Mouse (Mus musculus) G1E (cell line): Measurements from ENCODE around the gene Abca4. TPM values are rescaled to one million over a fixed set of nuclear protein-coding genes. Genes with fewer than 3 reads are reported as not detected.
"Not testable (repeated sequence)": the region's sequence is repeated elsewhere in the genome, so short reads cannot be mapped to it uniquely, and the experiment has no call there.

Source experiments
- ATAC-seq: 2 replicates; pipeline ENCODE4 v1.8.0; 2016; ENCODE audit warnings: mild to moderate bottlenecking; ENCODE audit not compliant: insufficient number of reproducible peaks, poor library complexity, low FRiP score, severe bottlenecking; ENCODE audit errors: extremely low read depth
- DNase-seq: peaks from one replicate; pipeline ENCODE4 v3.0.0; 2012; ENCODE audit warnings: low spot score
- H3K27me3 ChIP-seq: 2 replicates; pipeline ENCODE4 v1.6.1; 2012; ENCODE audit warnings: mild to moderate bottlenecking, low read length, inconsistent platforms; ENCODE audit not compliant: insufficient read depth
- H3K36me3 ChIP-seq: replicated peaks from 2 replicates; pipeline ENCODE3; 2012; ENCODE audit warnings: mild to moderate bottlenecking, inconsistent platforms
- H3K4me1 ChIP-seq: 2 replicates; pipeline ENCODE4 v1.6.1; 2012; ENCODE audit warnings: low read depth, low read length, inconsistent platforms, mixed read lengths; ENCODE audit not compliant: insufficient read depth
- H3K4me3 ChIP-seq: 2 replicates; pipeline ENCODE4 v1.5.1; 2012; ENCODE audit warnings: low read depth, mild to moderate bottlenecking, inconsistent platforms, low read length, moderate library complexity, mixed read lengths
- H3K9me3 ChIP-seq: replicated peaks from 2 replicates; pipeline ENCODE4 v1.6.1; 2012; ENCODE audit warnings: inconsistent platforms
- CTCF ChIP-seq: IDR thresholded peaks from 2 replicates; pipeline ENCODE4 v1.5.1; 2012; ENCODE audit warnings: low read depth, low read length, inconsistent platforms, mixed read lengths
- GATA1 ChIP-seq: IDR thresholded peaks from 2 replicates; pipeline ENCODE4 v1.6.1; 2012; ENCODE audit warnings: borderline replicate concordance, low read length, inconsistent platforms, mixed read lengths
- GATA2 ChIP-seq: IDR thresholded peaks from 2 replicates; pipeline ENCODE4 v1.6.1; 2012; ENCODE audit warnings: low read depth, low read length, inconsistent platforms, borderline replicate concordance
- POLR2AphosphoS5 ChIP-seq: IDR thresholded peaks from 2 replicates; pipeline ENCODE4 v1.6.1; 2012; ENCODE audit warnings: low read depth, low read length, inconsistent platforms; ENCODE audit not compliant: insufficient replicate concordance
- TAL1 ChIP-seq: conservative IDR thresholded peaks from 2 replicates; pipeline ENCODE4 v1.6.1; 2012; ENCODE audit warnings: low read depth, low read length, inconsistent platforms, mixed read lengths
- polyA plus RNA-seq: library from polyadenylated mRNA; stranded (reverse); fragments of >175 nt; gene quantifications from 2 replicates; pipeline ENCODE4 v1.2.3, GENCODE M21; 2012
- total RNA-seq, 2 experiments: library from RNA; stranded (forward) in 1 of 2; stranded (reverse) in 1 of 2; fragments of 200-1000 nt in 1 of 2; fragments of >200 nt in 1 of 2; fragmentation: Nextera tagmentation in 1 of 2; gene quantifications; 2 replicates each; pipeline ENCODE4 v1.2.3; 2014 to 2017

The Abca4 gene
- total and polyA plus RNA-seq, 3 experiments: 1.7 to 4.5 (median 1.8) TPM

DNA sequence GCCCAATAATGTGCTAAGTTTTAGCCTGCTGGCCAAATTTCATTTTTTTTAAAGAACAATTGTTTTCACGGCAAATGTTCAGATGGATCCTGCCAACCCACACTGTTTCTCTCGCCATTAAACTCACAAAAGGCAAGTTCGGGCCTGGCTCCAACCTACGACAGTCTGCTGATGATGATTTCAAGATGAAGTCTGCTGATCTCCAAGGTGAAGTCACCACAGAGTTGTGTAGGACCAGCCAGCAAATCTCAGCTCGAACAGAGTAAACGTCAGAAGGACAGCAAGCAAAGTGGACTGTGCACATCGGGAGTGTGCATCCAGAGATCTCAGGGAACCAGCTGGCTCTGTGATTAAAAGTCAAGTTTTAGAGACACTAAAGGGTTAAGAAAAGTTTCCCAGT is 166.6 kb downstream of the Abca4 start:
- DNase-seq (no peak), ATAC-seq (no peak)
- no peak for TF ChIP-seq POLR2AphosphoS5
- TF ChIP-seq GATA2: no peak
- no peak for TF ChIP-seq TAL1
- no peak for TF ChIP-seq CTCF
- TF ChIP-seq GATA1: no peak
- no peak overlapping the region for H3K4me3 ChIP-seq
- H3K4me1 ChIP-seq: peaks cover 11% of the 10 kb centered on the region
- peaks cover 17% of the 10 kb centered on the region for H3K27me3 ChIP-seq
- H3K9me3 ChIP-seq: no peaks in the 10 kb centered on the region
- H3K36me3 ChIP-seq: no peaks in the 10 kb centered on the region

DNA sequence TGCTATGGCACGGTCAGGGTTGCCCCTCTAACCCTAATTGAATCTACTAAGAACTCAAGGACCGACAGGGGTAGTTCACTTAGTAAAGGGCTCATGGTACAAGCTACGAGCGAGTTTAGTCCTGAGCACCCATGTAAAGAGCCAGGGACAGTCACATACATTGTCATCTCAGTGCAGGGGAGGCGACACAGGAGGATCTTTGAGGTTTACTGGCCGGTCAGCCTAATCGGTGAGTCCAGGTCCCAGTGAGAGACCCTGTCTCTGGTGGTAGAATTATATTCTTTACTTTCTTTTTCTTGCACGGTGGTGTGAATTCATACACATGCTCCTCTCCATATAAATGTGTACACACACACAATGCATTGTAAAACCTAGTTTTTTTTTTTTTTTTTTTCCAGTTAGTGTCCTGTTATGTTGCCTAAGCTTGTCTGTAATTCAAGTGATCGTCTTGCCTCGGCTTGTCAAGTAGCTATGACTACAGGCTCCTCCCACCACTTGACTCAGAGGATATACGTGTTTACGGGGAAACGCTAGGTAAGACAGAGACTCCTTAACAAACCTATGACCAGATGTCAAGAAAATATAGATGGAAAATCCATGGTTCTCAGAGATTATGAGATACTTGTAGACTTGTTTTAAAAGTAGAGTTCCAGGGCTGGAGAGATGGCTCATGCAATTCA is 167.3 kb downstream of the Abca4 start:
- Histone ChIP-seq H3K36me3 (no peaks in the 10 kb centered on the region), H3K9me3 (no peaks in the 10 kb centered on the region), H3K27me3 (peaks cover 10% of the 10 kb centered on the region), H3K4me1 (peaks cover 11% of the 10 kb centered on the region), H3K4me3 (no peak overlapping the region)
- DNase-seq: no peak
- no peak for ATAC-seq
- TF ChIP-seq TAL1 (no peak), CTCF (no peak), GATA2 (no peak), POLR2AphosphoS5 (no peak), GATA1 (no peak)

- TF ChIP-seq POLR2AphosphoS5 (no peak), GATA2 (no peak), TAL1 (no peak), CTCF (no peak), GATA1 (no peak)
- Histone ChIP-seq H3K36me3 (no peaks in the 10 kb centered on the region), H3K4me1 (no peaks in the 10 kb centered on the region), H3K4me3 (no peak overlapping the region), H3K9me3 (no peaks in the 10 kb centered on the region), H3K27me3 (peaks cover 14% of the 10 kb centered on the region)
- DNase-seq (no peak), ATAC-seq (no peak)
Observed at GRCm38 (mm10) chr3:122221240-122222036, 177.2 kb downstream of the Abca4 start.

DNA sequence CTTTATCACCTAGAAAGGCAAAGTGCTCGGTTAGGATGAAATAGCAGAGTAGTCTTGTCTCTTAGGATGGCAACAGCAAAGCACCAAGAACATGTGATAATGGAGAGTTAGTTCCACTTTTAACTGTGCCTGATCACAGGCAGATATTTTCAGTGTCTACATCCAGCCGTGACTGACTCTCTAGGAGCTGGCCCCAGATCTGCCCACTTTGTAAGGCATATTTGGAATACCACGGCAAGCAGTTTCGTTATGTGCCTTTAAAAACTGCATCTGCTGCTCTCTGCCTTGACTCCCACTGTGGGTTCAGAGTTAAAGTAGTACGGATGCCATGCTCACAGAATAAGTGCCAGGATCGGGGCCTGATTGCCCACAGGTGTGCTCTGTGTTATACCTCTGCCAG is 182.7 kb downstream of the Abca4 start:
- ATAC-seq, H3K4me1 ChIP-seq, H3K36me3 ChIP-seq, H3K27me3 ChIP-seq, H3K4me3 ChIP-seq, DNase-seq, H3K9me3 ChIP-seq: not testable (repeated sequence)

Other genes starting within 250 kb of the Abca4 start
- gene Abcd3, start 229.1 kb upstream of the Abca4 start, total RNA-seq (2014; fragmentation: Nextera tagmentation): 15.8 and 20.7 TPM in 2 replicates
- 14.3 and 20.4 TPM in 2 replicates for gene Abcd3, start 229.1 kb upstream of the Abca4 start, total RNA-seq (2017)
- 42.0 and 49.7 TPM in 2 replicates for gene Abcd3, start 229.1 kb upstream of the Abca4 start, polyA plus RNA-seq
- gene Arhgap29, start 91.9 kb upstream of the Abca4 start, total RNA-seq (2014; fragmentation: Nextera tagmentation): 25.1 and 28.5 TPM in 2 replicates
- 5.1 and 5.6 TPM in 2 replicates for gene Arhgap29, start 91.9 kb upstream of the Abca4 start, total RNA-seq (2017)
- gene Arhgap29, start 91.9 kb upstream of the Abca4 start, polyA plus RNA-seq: 0.67 and 1.2 TPM in 2 replicates
- gene Gclm, start 201.1 kb downstream of the Abca4 start, total RNA-seq (2014; fragmentation: Nextera tagmentation): 294 and 394 TPM in 2 replicates
- gene Gclm, start 201.1 kb downstream of the Abca4 start, total RNA-seq (2017): 115 and 121 TPM in 2 replicates
- 491 and 677 TPM in 2 replicates for gene Gclm, start 201.1 kb downstream of the Abca4 start, polyA plus RNA-seq
- gene Dnttip2, start 229.9 kb downstream of the Abca4 start, total RNA-seq (2014; fragmentation: Nextera tagmentation): 158 and 216 TPM in 2 replicates
- 111 and 138 TPM in 2 replicates for gene Dnttip2, start 229.9 kb downstream of the Abca4 start, total RNA-seq (2017)
- 11.0 and 16.7 TPM in 2 replicates for gene Dnttip2, start 229.9 kb downstream of the Abca4 start, polyA plus RNA-seq
- not detected in 2 replicates for gene Bcar3, start 249.7 kb downstream of the Abca4 start, total RNA-seq (2014; fragmentation: Nextera tagmentation)
- gene Bcar3, start 249.7 kb downstream of the Abca4 start, total RNA-seq (2017): 0.27 TPM in 1 of 2 replicates, not detected in the other
- gene Bcar3, start 249.7 kb downstream of the Abca4 start, polyA plus RNA-seq: not detected in 2 replicates